Mouse (Mus musculus) layer of hippocampus, postnatal 14 days (tissue): ENCODE data around the gene Morn3. TPM values are rescaled to one million over a fixed set of nuclear protein-coding genes. Genes with fewer than 3 reads are reported as not detected.

ENCODE experiments used
- DNase-seq, 2 experiments: peaks; one replicate each; pipeline ENCODE4 v3.0.0; 2021 to 2022; ENCODE audit warnings: low spot score in 2 of 2, mixed read lengths in 1 of 2
- total RNA-seq, 2 experiments: library from RNA; stranded (reverse); gene quantifications; 2 replicates each; pipeline ENCODE4 v1.2.3; 2021

The Morn3 gene
- total RNA-seq, 2 experiments from 2014 or later = 0.62 to 0.79 TPM

DNA sequence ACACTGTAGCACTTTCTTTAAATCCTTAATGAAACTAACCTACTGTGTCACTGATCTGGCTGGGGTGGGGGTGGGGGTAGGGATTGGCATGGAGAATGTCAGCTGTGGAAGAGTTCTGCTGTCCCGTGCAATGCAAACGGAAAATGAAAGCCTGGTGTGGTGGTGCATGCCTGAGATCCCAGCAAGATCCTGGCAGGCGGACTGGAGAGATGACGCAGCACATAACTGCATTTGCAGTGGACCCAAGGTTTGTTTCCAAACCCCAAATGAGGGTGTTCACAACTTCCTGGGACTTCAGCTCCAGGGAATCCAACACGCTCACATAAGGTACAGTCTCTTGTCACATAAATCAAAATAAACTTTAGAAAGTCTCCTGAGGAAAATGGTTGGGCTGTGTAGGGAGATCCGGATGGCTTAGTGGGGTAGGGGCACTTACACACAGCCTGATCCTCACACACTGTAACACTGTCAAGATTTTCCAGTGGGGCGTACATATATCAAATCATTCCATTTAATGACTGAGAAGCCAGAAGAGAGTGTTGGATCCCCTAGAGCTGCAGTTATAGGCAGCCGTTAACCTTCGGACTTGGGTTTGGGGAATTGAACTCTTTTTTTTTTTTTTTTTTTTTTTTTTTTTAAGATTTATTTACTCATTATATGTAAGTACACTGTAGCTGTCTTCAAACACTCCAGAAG, 14.0 kb upstream of the Morn3 start:
- DNase-seq = no peak

- peak in 1 of 2 experiments; percentile 41 for DNase-seq
Observed at GRCm38 (mm10) chr5:123059757-123060520, 13.1 kb upstream of the Morn3 start.

DNA sequence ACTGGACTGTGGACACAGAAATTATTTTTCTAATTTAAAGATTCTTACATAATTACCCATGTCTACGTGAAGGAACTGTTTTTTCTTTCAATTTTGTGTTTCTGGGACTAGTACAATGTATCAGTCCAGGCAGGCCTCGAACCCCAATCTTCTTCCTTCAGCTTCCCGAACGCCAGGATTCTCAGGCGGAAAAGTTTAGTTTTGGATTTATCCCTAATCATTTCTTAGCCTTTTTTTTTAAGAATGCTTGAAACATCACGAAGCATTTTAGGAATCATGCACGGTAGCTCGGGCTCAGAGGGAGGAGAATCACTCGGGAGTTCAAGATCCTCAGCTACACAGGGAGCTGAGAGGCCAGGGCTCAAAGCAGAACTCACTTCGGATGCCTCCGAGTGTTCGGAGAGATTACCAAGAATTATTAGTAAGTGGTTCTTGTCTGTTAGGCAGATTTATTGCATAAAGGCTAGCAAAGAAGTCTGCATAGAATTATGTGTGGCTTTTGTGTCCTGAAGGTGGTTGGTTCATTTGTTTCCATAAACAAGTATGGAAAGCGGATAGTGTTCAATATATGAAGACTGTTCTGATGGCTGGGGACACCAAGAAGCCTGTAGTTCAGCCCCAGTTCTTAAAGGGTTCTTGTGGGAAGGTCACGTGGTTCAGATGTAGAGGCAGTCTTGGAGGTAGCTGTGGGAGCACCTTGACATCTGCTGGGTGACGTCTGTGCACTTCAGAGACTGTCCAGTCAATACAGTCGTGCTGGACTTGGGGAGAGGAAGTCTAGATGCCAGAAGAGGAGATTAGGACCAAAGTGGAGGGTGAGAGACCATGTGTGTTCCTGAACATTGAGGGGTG, 11.7 kb upstream of the Morn3 start:
- no peak for DNase-seq

DNA sequence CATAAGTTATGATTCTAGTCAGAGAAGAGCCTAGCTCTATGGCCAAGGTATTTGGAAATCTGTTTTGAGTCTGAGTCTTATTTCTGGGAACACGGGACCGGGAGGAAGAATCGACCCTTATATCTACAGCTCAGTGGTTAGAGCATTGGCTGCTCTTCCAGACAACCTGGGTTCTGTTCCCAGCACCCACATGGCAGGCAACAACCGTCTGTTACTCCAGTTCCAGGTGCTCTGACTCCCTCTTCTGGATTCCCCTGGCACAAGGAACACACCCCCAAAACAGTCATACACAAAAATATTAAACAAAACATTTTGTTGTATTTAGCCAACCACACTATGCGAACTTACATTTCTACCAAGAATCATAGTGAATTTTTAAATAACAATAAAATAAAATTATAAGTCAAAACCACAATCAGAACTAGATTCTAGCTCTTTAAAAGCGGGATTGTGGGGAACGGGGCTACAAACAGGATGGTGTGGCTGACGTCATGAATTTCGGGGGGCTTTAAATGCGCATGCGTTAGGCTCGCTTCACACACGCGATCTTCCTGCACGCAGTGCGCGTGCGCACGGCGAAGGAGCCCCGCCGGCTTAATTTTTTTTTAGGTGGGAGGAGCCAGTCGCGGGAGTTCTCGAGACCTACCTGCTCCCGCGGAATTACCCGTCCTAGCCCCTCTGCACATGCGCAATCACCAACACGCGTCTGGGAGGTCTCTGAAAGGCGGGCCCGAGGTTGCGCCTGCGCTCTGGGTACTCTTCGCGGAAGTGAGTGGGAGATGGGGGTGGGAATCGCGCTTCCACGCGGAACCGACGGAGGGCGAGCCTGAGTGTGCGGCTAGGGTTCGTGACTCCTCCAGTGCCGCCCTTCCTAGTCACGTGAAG, 10.8 kb upstream of the Morn3 start:
- DNase-seq = peak; percentile 97 to 100

GRCm38 (mm10) chr5:123051736-123052135, 4.9 kb upstream of the Morn3 start:
- DNase-seq = no peak

- no peak for DNase-seq
Observed at GRCm38 (mm10) chr5:123050918-123051317, 4.1 kb upstream of the Morn3 start.

GRCm38 (mm10) chr5:123049271-123049670, 2.5 kb upstream of the Morn3 start:
- DNase-seq = no peak

DNA sequence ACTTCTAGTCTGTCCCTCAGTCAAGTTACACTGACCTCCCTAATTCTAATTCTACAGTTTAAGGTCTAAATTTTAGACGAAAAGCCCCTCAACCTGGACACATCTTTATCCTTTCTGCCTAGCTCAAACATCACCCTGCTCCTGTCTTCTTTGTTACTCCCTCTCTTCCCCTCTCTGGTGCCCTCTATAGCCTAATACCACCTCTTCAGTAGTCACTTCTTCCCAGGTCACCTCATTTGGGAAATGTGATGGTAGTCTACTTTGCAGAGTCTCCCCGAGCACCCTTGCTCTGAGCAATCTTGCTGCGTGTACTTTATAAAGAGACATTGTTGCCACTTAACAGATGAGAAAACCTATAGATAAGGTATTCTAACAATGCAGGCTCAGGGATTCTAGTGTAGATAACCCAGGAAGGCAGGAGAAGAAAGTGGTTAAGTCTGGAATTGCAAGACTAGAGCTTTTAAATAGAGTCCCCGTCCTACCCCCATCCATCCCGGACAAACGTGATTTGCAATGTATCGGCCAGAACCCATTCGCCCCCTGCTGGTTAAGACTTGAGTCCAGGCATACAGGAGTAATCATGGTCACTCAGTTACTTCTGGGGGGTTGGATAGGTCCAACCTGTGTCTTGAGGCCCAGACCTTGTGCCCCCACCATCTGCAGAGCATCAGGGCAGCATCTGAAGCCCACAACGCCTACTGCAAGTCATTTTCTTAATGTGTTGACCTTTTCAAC, 1.1 kb downstream of the Morn3 start:
- peak; percentile 36 to 60 for DNase-seq

DNA sequence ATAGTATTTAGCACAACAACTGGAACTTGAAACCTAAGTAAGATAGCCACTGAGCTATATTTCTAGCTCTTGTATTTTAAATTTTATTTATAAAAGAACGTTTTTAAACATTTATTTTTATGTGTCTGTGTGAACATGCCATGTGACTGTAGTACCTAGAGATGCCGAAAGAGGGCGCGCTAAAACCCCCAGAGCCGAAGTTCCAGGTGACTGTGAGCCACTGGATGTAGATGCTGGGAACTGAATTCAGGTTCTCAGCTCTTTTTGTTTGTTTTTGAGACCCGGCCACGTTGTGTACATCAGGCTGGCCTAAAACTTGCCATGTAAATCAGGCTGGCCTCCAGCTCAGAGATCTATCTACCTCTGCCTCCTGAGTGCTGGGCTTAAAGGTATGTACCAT, 3.0 kb downstream of the Morn3 start:
- no peak for DNase-seq

DNA sequence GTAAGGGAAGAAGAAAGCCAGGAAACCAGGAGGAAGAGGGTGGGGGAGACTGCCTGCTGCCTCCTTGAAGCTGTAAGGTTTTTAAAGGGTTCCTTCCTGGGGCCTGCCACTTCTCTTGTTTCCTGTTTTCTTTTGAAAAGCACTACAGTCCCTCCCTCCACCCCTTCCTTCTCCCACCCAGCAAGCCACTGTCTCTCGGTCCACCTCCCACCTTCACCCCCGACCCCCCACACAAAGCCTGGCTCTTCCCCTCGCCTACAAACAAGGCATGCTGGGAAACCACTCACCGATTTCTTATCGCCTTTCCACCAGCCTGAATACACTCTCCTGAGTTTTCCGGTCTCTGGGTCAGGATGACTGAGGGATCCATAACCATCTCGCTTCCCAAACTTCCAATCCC, 6.0 kb downstream of the Morn3 start:
- no peak for DNase-seq

DNA sequence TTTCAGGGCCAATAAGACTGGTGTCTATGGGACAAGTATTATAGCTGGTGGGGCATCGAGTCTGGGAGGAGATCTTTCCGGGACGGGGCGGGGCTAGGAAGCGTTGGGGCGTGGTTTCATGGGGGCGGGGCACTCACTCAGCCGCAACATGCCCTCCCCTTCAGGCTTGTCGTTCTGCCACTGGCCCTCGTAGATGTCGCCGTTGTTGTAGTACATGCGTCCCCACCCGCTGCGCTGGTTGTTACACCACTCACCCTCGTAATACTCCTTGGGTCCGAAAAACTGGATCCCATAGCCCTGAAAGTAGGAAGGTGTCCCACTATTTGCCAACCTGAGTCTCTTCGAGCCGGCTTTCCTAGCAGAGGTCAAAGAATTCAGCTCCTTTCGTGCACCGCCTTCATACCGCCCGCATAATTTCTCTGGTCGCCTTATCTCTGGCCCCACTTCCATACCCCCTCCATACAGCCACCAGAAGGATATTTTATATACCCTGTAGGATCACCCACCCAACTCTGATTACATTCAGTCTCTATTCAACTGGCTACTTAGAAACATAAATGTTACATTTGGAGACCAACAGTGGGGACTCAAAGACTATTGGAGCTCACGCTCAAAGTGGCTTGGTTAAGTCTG, 7.6 kb downstream of the Morn3 start:
- DNase-seq = no peak

DNA sequence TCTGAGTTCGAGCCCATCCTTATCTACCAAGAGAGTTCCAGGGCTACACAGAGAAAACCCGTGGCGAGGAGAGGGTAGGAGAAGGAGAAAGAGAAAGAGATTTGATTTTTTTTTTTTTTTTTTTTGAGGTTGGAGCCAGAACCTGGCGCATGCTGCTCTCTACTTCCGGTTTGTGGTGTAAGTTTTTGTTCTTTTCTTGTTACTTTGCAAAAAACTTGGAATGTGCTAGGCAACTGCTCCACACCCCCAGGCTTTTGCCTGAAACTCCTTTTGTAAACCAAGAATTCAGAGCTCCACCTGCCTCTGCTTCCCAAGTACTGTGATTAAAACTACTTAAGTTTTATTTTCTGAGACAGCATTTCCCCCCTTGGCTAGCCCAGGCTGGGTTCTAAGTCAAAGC, 8.7 kb downstream of the Morn3 start:
- no peak for DNase-seq

DNA sequence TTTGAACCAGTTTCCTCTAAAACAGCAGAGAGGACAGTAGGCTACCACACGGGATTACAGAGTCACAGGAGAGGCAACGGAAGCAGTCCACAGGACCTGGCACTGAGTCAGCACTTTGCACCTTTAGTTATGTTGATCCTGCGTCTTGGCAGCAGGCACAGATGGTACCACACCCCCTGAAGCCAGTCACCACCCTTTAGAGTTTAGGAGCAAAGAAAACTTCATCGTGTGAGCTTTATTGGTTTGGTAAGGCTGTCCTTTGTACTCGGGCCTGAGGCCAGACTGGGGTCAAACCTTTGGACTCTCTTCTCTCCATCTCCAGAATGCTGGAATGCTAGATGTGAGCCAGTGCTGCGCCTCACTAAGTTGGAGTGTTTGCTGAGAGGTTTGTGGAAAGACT, 11.3 kb downstream of the Morn3 start:
- no peak for DNase-seq

DNA sequence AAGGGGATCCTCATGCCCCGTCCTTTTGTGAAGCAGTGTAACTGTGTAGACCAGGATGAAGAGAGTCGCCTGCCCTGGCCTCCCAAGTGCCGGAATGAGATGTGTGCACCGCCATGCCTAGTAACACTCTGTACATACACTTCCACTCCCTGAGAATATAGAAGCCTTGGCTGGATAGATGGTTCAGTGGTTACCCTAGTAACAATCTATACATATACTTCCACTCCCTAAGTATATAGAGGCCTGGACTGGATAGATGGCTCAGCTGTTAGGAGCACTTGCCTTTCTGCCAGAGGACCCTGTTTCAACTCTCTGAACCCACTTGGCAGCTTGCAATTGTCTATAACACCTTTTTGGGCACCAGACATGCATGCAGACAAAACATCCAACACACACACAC, 11.7 kb downstream of the Morn3 start:
- no peak for DNase-seq

- DNase-seq = no peak
Observed at GRCm38 (mm10) chr5:123033646-123034160, 13.1 kb downstream of the Morn3 start.

- DNase-seq = no peak
Observed at GRCm38 (mm10) chr5:123031312-123031711, 15.5 kb downstream of the Morn3 start.

- no peak for DNase-seq
Observed at GRCm38 (mm10) chr5:123029729-123030128, 17.1 kb downstream of the Morn3 start.

- DNase-seq = no peak
Observed at GRCm38 (mm10) chr5:123027436-123027835, 19.4 kb downstream of the Morn3 start.

GRCm38 (mm10) chr5:123026414-123026813, 20.4 kb downstream of the Morn3 start:
- DNase-seq = no peak
